Mouse (Mus musculus) embryo, embryonic 11 days (tissue): Measurements from ENCODE around the gene Lman2l.

Experiments
- DNase-seq: peaks from one replicate; pipeline ENCODE4 v3.0.0-alpha.2; 2015

The Lman2l gene

GRCm38 (mm10) chr1:36444471-36445464 lies at the start of gene Lman2l:
Gene Lman2l, minus strand, starts transcription at chr1:36445271.
- peak; percentile 99 for DNase-seq

GRCm38 (mm10) chr1:36493299-36493698 lies 48.2 kb upstream of the Lman2l start:
- DNase-seq = no peak

DNA sequence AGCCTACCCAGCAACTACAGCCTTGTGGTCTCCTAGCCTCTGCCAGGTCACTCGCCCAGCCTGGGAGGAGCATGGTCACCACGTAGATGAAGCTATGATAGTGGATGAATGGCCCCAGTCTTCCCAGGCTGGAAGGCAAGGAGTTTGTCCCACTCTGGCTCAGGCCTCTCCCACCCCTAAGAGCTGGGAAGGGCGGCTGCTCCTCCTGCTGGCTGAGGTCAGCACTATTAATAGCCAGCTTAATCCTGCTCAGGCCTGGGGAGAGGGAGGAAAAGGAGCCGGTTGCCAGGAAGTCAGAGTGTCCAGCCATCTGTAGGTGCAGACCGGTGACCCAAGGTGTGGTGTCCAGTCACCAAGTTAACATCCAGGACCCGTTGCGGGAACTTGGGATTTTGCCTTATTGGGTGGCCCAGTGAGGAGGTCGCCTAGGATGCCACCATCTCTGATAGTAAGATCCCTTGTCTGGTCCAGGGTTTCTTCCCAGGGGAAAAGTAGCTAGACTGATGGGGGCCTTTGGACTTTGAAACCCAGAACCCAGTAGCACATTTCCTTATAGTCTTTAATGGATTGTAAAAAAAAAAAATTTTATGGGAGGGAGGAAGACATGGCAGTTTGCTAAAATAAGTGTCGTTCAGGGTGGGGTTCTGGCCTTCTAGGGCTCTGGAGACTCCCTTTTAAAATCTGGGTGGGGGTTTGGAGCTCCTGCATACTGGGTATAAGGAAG lies 47.5 kb upstream of the Lman2l start:
- DNase-seq = peak; percentile 71

- DNase-seq = no peak
These were observed 44.6 kb upstream of the Lman2l start for GRCm38 (mm10) chr1:36489661-36490060.

- DNase-seq = no peak
These were observed 42.0 kb upstream of the Lman2l start for GRCm38 (mm10) chr1:36487111-36487510.

- no peak for DNase-seq
These were observed 40.0 kb upstream of the Lman2l start for GRCm38 (mm10) chr1:36485080-36485479.

DNA sequence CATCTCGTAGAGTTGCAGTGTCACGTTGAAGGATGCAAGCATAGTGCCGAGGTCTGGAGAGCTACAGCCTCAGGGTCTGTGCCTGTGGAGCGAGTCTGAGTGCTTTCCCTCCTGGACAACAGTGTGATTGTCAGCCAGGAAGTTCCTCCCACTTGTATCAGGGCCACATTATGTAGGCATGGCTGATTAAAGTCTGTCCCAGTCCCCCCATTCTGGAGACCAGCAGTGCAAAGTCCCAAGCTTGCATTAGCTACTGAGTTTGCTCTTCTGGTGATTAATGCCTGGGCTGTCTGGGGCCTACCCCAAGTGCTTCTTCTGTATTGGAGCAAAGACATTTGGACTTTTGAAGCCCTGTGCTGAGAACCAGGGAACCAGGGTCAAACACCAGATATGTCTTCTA lies 38.8 kb upstream of the Lman2l start:
- no peak for DNase-seq

DNA sequence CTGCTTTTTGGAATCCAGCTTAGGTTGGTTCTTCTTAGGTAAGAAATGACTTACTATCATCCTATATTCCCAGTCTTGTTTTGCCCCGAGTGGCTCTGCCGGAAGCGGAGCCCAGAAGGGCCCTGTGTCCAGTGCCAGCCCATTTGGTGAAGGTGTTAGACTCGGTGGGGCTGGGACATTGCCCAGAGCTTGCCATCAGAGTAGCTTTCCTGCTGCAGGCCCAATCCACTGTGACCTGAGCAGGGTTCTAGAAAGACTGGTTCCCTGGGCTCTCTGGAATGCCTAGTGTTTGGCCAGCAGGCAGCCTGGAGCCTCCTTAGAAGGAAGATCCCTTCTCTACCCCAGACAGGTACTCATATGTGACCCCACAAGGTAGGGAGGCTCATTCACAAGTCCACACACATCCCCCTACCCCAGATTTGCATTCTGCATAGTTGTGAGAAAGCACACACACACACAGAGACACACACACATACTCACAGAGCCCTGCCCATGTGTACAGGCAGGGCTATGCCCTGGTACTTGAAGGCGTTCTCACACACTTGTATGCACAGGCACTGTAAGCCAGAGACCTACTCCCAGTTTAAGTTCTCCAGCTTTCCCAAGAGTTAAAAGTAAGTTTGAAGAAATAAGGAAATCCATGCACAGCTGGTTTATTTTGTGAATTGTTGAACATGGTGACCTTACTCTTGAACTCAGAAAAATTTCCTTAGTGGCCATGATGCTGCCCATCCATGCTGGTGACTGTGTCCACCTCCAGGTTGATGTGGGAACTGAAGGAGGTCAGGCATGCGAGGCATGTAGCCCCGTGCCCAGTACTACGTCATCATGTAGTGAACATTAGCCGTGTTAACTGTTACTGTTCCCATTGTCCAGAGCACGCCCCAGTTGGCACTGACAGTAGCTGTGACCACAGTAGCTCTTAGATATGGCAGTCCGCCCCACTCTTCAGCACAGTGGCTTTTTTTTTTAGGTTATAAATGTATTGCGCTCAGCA lies 35.1 kb upstream of the Lman2l start:
- DNase-seq = no peak

GRCm38 (mm10) chr1:36478343-36478795 lies 33.3 kb upstream of the Lman2l start:
- no peak for DNase-seq

DNA sequence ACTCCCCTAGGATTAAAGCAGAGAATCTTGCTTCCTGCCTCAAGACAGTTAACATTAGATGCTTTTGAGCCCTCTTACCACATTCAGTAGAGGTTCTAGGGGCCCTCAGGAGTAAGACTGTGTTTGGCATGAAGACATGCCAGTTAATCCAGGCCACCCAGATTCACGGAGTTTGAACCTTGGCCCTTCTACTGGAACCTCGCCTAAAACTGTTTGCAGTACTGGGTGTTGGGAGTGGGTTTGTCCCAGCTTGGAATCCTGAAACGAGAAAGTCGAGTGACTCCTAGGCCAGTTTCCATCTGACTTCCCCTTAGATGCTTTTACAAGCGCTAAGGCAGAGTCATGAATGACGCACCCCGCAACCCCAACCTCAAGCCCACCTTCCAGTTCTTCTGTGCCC lies 31.4 kb upstream of the Lman2l start:
- no peak for DNase-seq

DNA sequence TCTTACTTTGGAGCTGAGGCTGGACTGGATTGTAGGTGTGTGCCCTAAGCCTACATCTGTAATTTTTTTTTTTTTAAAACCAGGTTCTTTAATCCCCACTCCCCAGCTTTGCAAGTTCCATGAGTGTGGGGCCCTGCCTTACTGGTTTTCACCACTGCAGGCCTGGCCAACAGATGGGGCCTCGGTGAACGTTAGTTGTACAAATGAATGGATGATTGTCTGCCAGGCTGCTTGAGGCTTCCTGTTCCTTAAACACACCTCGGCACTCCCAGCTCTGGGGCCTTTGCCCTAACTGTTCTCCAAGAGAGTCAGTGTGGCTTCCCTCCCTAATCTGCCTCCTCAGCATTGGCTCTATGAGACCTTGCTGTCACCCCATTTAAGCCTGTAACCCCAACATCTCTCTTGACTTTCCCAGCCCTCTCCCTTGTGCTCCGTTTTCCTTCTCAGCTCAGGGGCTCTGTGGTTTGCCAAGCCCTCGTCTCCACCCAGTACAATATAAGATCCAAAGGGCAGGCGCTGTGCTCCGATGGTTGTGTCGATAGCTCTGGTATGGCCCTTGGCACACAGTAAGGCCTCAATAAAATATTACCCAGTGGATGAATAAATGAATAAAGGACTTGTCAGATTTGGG lies 30.5 kb upstream of the Lman2l start:
- peak; percentile 45 for DNase-seq

GRCm38 (mm10) chr1:36474646-36475045 lies 29.6 kb upstream of the Lman2l start:
- no peak for DNase-seq

GRCm38 (mm10) chr1:36473211-36473780 lies 28.2 kb upstream of the Lman2l start:
- DNase-seq = no peak

- no peak for DNase-seq
These were observed 27.0 kb upstream of the Lman2l start for GRCm38 (mm10) chr1:36472106-36472440.

- peak; percentile 95 for DNase-seq
These were observed 26.4 kb upstream of the Lman2l start, which contains the start of gene Cnnm4 for GRCm38 (mm10) chr1:36471181-36472105. Gene Cnnm4, plus strand, starts transcription at chr1:36471620.

GRCm38 (mm10) chr1:36469811-36470444 lies 24.9 kb upstream of the Lman2l start:
- DNase-seq = no peak

GRCm38 (mm10) chr1:36467446-36467845 lies 22.4 kb upstream of the Lman2l start:
- no peak for DNase-seq

GRCm38 (mm10) chr1:36465641-36466160 lies 20.6 kb upstream of the Lman2l start:
- DNase-seq = no peak

DNA sequence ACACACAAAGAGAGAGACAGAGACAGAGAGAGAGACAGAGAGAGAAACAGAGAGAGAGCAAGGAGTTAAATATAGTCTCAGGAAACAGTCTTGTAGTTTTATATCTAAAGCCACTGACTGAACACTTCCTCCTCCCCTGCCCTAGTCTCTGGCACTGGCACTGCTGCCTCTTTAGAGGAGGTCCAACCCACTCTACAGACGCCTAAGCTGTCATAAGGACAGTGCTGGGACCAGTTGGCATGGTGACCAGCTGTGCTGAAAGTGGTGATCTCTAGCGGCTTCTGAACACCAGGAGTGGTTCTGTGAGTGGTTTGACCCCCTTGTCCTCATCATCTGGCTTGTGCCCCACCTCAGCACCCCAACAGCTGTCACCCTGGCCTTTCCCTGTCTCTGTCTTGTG lies 16.8 kb upstream of the Lman2l start:
- no peak for DNase-seq

GRCm38 (mm10) chr1:36458169-36458568 lies 13.1 kb upstream of the Lman2l start:
- no peak for DNase-seq
